Mouse (Mus musculus) kidney, adult 2 months (tissue): ENCODE data around the gene Setx. TPM values are rescaled to one million over a fixed set of nuclear protein-coding genes. Genes with fewer than 3 reads are reported as not detected.
"Not testable (repeated sequence)": the region's sequence is repeated elsewhere in the genome, so short reads cannot be mapped to it uniquely, and the experiment has no call there.

ENCODE experiments used
- DNase-seq: peaks from one replicate; pipeline ENCODE4 v3.0.0; 2021
- H3K27ac ChIP-seq: fragments of 200-500 bp; 2 replicates; pipeline ENCODE4 v1.5.1; 2012; ENCODE audit warnings: low read depth, low read length, control low read depth, inconsistent platforms; ENCODE audit not compliant: insufficient read depth
- H3K27me3 ChIP-seq: fragments of 200-500 bp; replicated peaks from 2 replicates; pipeline ENCODE4 v1.6.1; 2012; ENCODE audit warnings: mild to moderate bottlenecking, moderate library complexity, low read length, inconsistent platforms; ENCODE audit not compliant: control insufficient read depth, insufficient read depth
- H3K36me3 ChIP-seq: fragments of 200-500 bp; 2 replicates; pipeline ENCODE4 v1.6.1; 2012; ENCODE audit warnings: mild to moderate bottlenecking, moderate library complexity, low read length, inconsistent platforms; ENCODE audit not compliant: control insufficient read depth, insufficient read depth
- H3K4me1 ChIP-seq: fragments of 200-500 bp; 2 replicates; pipeline ENCODE4 v1.6.1; 2011; ENCODE audit warnings: low read length; ENCODE audit not compliant: control insufficient read depth, insufficient read depth
- H3K4me3 ChIP-seq: fragments of 200-500 bp; 2 replicates; pipeline ENCODE4 v1.5.1; 2011; ENCODE audit warnings: mild to moderate bottlenecking, low read depth, low read length, control low read depth; ENCODE audit not compliant: insufficient read depth
- CTCF ChIP-seq: fragments of 200-500 bp; conservative IDR thresholded peaks from 2 replicates; pipeline ENCODE4 v1.5.1; 2011; ENCODE audit warnings: low read depth, mild to moderate bottlenecking, control low read depth, low read length, moderate library complexity, mixed read lengths; ENCODE audit not compliant: insufficient read depth, insufficient read length
- POLR2A ChIP-seq: fragments of 200-500 bp; IDR thresholded peaks from one replicate; pipeline ENCODE4 v1.6.1; 2011; ENCODE audit warnings: low read depth, low read length, control low read depth
- WGBS: fragments of 180-500 bp; shearing (Covaris S2); methylation state at CpG from one replicate; pipeline ENCODE4 v1.1.7; 2018; 5-methylcytosine and 5-hydroxymethylcytosine counted together
- polyA plus RNA-seq: library from polyadenylated mRNA; depleted of rRNA; stranded (reverse); fragments of >200 nt; gene quantifications from 2 replicates; pipeline ENCODE4 v1.2.3, GENCODE M21; 2012; rRNA removed

The Setx gene
- 3.1 and 3.4 TPM in 2 replicates for polyA plus RNA-seq

DNA sequence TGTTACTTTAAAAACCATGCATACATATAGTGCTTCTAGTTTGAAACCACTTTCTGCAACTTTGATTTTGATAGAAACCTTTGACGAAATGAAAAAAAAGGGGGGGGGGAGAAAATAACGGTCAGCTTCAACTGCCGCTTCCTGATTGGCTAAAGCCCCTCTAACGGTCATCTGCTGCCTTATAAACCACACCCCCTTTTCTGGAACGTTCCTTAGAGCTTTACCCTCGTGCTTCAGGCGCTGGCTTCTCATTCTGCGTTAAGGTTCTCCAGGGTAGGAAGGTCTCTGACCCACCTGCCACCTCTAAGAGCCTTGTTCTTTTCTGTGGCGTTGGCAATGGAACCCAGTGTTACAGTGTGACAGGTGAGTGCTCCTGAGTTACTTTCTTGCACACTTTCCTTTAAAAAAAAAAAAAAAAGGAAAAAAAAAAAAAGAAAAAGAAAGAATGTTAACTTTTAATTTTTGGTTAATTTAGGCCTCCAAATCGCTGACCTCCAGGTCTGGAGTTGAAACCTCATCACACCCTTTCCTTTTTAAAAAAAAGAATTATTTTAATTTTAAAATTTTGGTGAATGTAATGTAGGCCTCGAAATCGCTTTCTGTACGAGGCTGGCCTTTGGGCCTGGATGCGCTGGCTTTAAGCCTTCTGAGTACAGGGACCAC is at the start of gene Setx:
Gene Setx (plus strand): TSS at position 275 of the 663 bp plus-strand sequence.
- Histone ChIP-seq H3K27ac (peak within 1 kb of the TSS; percentile 53; the same call in 1 of the 2 replicates), H3K4me1 (peaks cover 5% of the 10 kb centered on the region; the same call in 1 of the 2 replicates), H3K27me3 (no peaks in the 10 kb centered on the region), H3K36me3 (no peaks in the 10 kb centered on the region; the same call in 1 of the 2 replicates), H3K4me3 (peak within 1 kb of the TSS; percentile 66)
- no peak for DNase-seq
- TF ChIP-seq CTCF (no peak), POLR2A (no peak)
- 65% methylated on average over 14 of the region's 14 CpGs for WGBS

DNA sequence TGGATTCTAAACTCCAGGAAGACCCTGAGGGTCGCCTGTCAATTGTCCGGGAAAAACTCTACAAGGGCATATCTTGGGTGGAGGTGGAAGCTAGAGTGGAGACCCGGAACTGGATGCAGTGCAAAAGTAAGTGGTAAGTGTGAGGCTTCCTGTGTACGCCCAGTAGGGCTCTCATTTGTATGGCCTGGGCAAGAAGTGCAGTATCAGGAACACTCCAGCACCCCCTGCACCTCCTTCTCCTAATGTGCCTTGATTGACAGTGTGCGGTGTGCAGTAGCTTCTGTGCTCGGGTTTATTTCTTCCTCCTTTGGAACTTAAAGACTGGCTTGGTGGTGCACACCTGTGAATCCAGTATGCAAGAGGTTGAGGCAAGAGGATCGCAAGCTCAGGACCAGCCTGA is 49.3 kb upstream of the Setx start:
- H3K27ac ChIP-seq: no peak overlapping the region
- no peaks in the 10 kb centered on the region for H3K27me3 ChIP-seq
- no peak overlapping the region for H3K4me3 ChIP-seq
- WGBS: 93% methylated on average over 7 of the region's 7 CpGs
- no peak for TF ChIP-seq POLR2A
- no peak for TF ChIP-seq CTCF
- no peak for DNase-seq
- no peaks in the 10 kb centered on the region for H3K4me1 ChIP-seq
- peaks cover 4% of the 10 kb centered on the region for H3K36me3 ChIP-seq

DNA sequence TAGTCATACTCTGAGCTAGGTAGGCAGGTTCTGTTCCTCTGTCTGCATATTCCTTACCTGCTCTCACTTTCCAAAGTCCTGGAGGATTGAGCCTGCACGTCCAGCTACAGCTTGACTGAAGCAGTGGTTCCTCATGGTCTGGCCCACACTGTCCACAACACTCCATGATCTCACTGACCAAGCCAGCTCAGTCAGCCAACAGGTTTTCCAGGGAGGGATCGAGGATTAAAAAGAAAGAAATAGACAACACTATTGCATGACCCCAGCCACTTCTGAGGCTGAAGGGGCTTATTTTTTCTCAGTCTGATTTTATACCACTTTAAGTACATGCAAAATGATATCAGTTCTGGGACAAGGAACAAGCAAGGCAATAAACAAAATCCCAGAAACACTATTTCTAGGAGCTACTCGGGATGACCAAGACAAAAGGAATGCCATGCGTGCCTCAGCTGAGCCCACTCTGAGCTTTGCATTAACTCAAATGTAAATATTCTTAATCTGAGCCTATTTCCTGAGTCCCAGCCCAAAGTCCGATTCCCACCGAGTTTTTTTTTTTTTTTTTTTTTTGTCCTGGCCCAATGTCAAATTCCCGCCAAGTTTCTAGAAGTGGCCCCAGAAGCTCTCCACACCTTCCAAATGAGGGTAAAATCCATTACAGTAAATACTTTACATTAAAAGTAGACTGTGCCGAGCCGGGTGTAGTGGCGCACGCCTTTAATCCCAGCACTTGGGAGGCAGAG is 48.5 kb upstream of the Setx start:
- no peak overlapping the region for H3K27ac ChIP-seq
- DNase-seq: no peak
- no peak overlapping the region for H3K4me3 ChIP-seq
- TF ChIP-seq CTCF (no peak), POLR2A (no peak)
- no peaks in the 10 kb centered on the region for H3K27me3 ChIP-seq
- peaks cover 2% of the 10 kb centered on the region for H3K36me3 ChIP-seq
- WGBS: 83% methylated on average over 11 of the region's 11 CpGs
- no peaks in the 10 kb centered on the region for H3K4me1 ChIP-seq

- Histone ChIP-seq H3K27me3 (no peaks in the 10 kb centered on the region), H3K27ac (no peak overlapping the region), H3K36me3 (peaks cover 2% of the 10 kb centered on the region), H3K4me3 (no peak overlapping the region), H3K4me1 (no peaks in the 10 kb centered on the region)
- no peak for DNase-seq
- 81% methylated on average over 2 of the region's 2 CpGs for WGBS
- TF ChIP-seq POLR2A (no peak), CTCF (no peak)
Observed at GRCm38 (mm10) chr2:29076226-29076625, 47.8 kb upstream of the Setx start.

- H3K27ac ChIP-seq: no peak overlapping the region
- H3K36me3 ChIP-seq: peaks cover 2% of the 10 kb centered on the region
- no peaks in the 10 kb centered on the region for H3K4me1 ChIP-seq
- H3K27me3 ChIP-seq: no peaks in the 10 kb centered on the region
- TF ChIP-seq POLR2A (no peak), CTCF (no peak)
- peak; percentile 42 for DNase-seq
- WGBS: 48% methylated on average over 3 of the region's 3 CpGs
- H3K4me3 ChIP-seq: no peak overlapping the region
Observed at GRCm38 (mm10) chr2:29081965-29082364, 42.0 kb upstream of the Setx start.

DNA sequence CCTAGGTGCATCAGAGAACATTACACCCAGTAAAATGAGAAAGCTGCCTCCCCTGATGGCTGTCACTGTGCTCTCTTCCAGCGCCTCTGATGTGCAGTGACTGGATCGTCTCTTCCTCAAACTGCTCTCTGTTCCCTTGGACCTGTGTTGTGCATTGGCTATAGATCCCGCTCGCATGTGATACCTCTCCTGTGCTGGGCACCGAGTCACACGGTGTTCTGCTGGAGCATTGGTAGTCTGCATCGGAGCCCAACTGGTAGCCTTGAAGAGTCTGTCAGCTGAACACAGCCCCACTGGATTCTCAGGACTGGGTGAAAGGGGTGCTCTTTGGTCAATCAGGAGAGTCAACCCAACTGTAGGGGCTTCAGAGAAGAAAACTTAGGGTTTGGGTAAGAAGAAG is 38.0 kb upstream of the Setx start:
- Histone ChIP-seq H3K27me3 (no peaks in the 10 kb centered on the region), H3K4me3 (no peak overlapping the region), H3K27ac (no peak overlapping the region), H3K4me1 (no peaks in the 10 kb centered on the region), H3K36me3 (no peaks in the 10 kb centered on the region; the same call in 1 of the 2 replicates)
- DNase-seq: no peak
- TF ChIP-seq POLR2A (no peak), CTCF (no peak)
- 94% methylated on average over 7 of the region's 7 CpGs for WGBS

DNA sequence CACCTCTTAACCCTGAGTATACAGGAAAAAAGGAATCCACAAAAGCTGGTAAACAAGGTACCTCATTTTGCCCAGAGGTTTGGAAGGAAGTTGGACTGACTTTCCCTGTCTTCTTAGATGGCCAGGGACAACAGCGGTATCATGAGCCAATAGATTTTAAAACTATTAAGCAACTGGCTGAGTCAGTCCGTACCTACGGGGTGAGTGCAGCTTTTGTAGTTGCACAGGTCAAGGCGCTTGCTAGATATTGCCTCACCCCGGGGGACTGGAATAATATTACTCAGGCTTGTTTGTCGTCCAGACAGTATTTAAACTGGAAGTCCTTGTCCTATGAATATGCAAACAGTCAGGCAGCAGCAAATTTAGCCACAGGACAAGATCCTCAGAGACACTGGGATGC is 34.7 kb upstream of the Setx start:
- H3K4me3 ChIP-seq, H3K36me3 ChIP-seq, DNase-seq, H3K27me3 ChIP-seq, H3K4me1 ChIP-seq, H3K27ac ChIP-seq: not testable (repeated sequence)
- 81% methylated on average over 6 of the region's 6 CpGs for WGBS
